Mouse (Mus musculus) CH12.LX (cell line): Measurements from ENCODE around the gene Itpr3. TPM values are rescaled to one million over a fixed set of nuclear protein-coding genes. Genes with fewer than 3 reads are reported as not detected.

Experiments used
- DNase-seq: peaks from one replicate; pipeline ENCODE4 v3.0.0-alpha.2; 2013; ENCODE audit errors: extremely low read depth
- H3K27ac ChIP-seq: 2 replicates; pipeline ENCODE4 v1.5.1; 2012; ENCODE audit warnings: low read depth, mild to moderate bottlenecking, control low read depth, moderate library complexity; ENCODE audit not compliant: insufficient read depth
- H3K27me3 ChIP-seq: replicated peaks from 2 replicates; pipeline ENCODE3; 2012; ENCODE audit warnings: inconsistent platforms
- H3K36me3 ChIP-seq, 2 experiments: replicated peaks in 1 of 2; 2 replicates each; pipeline versions ENCODE3 to v1.6.1; 2012; ENCODE audit warnings: inconsistent platforms in 1 of 2, low read length in 1 of 2, mild to moderate bottlenecking in 1 of 2, mixed read lengths in 1 of 2, moderate library complexity in 1 of 2; ENCODE audit not compliant: control insufficient read depth in 1 of 2, insufficient read depth in 1 of 2
- H3K4me1 ChIP-seq, 2 experiments: 2 replicates each; pipeline ENCODE4 v1.6.1; 2012; ENCODE audit warnings: inconsistent platforms in 1 of 2, moderate library complexity in 1 of 2; ENCODE audit not compliant: insufficient read depth in 2 of 2, control insufficient read depth in 1 of 2
- H3K4me2 ChIP-seq: 2 replicates; pipeline ENCODE4 v1.6.1; 2012; ENCODE audit warnings: low read depth, mild to moderate bottlenecking, control low read depth; ENCODE audit not compliant: poor library complexity, insufficient read depth, severe bottlenecking
- H3K4me3 ChIP-seq, 3 experiments: fragments of 150-350 bp in 1 of 3; sonication (generic) in 1 of 3; replicated peaks in 1 of 3; 2 replicates each; pipeline versions ENCODE3 to v1.5.1; 2011 to 2012; ENCODE audit warnings: low read depth in 2 of 3, low read length in 2 of 3, mild to moderate bottlenecking in 2 of 3, moderate library complexity in 2 of 3, control low read depth in 1 of 3, improper control_type of control experiment in 1 of 3, inconsistent platforms in 1 of 3, mixed read lengths in 1 of 3; ENCODE audit not compliant: poor library complexity in 1 of 3
- H3K79me2 ChIP-seq: replicated peaks from 2 replicates; pipeline ENCODE4 v1.6.1; 2012; ENCODE audit warnings: mild to moderate bottlenecking, moderate library complexity; ENCODE audit not compliant: control insufficient read depth, poor library complexity, insufficient read depth, severe bottlenecking; ENCODE audit errors: extremely low read depth
- H3K9ac ChIP-seq: 2 replicates; pipeline ENCODE4 v1.6.1; 2012; ENCODE audit warnings: low read depth, mild to moderate bottlenecking, control low read depth, moderate library complexity; ENCODE audit not compliant: insufficient read depth
- H3K9me3 ChIP-seq: replicated peaks from 2 replicates; pipeline ENCODE3; 2012; ENCODE audit warnings: low read length, inconsistent platforms, mixed read lengths
- CTCF ChIP-seq, 2 experiments: IDR thresholded peaks in 1 of 2; conservative IDR thresholded peaks in 1 of 2; 2 replicates each; pipeline ENCODE4 v1.5.1; 2011 to 2012; ENCODE audit warnings: low read depth in 2 of 2, low read length in 2 of 2, improper control_type of control experiment in 1 of 2, inconsistent platforms in 1 of 2, mild to moderate bottlenecking in 1 of 2, moderate library complexity in 1 of 2
- ELF1 ChIP-seq: IDR thresholded peaks from 2 replicates; pipeline ENCODE4 v1.6.1; 2014; ENCODE audit warnings: low read depth, mild to moderate bottlenecking, inconsistent platforms, low read length, improper control_type of control experiment
- ETS1 ChIP-seq: conservative IDR thresholded peaks from 2 replicates; pipeline ENCODE4 v1.6.1; 2012; ENCODE audit warnings: low read depth, mild to moderate bottlenecking, inconsistent platforms, low read length, improper control_type of control experiment, moderate library complexity
- GABPA ChIP-seq: IDR thresholded peaks from 2 replicates; pipeline ENCODE4 v1.6.1; 2012; ENCODE audit warnings: low read depth, low read length, improper control_type of control experiment, inconsistent platforms; ENCODE audit not compliant: insufficient replicate concordance
- HCFC1 ChIP-seq: IDR thresholded peaks from 2 replicates; pipeline ENCODE4 v1.6.1; 2012; ENCODE audit warnings: low read depth, mild to moderate bottlenecking, inconsistent platforms, low read length, improper control_type of control experiment
- IRF4 ChIP-seq: IDR thresholded peaks from 2 replicates; pipeline ENCODE4 v1.6.1; 2014; ENCODE audit warnings: low read depth, mild to moderate bottlenecking, inconsistent platforms, low read length, improper control_type of control experiment
- KAT2A ChIP-seq: IDR thresholded peaks from 2 replicates; pipeline ENCODE4 v1.6.1; 2012; ENCODE audit warnings: low read length, improper control_type of control experiment, inconsistent platforms; ENCODE audit not compliant: insufficient replicate concordance
- MAFK ChIP-seq: IDR thresholded peaks from 2 replicates; pipeline ENCODE4 v1.6.1; 2011; ENCODE audit warnings: low read length, improper control_type of control experiment; ENCODE audit not compliant: insufficient replicate concordance
- MEF2A ChIP-seq: IDR thresholded peaks from 2 replicates; pipeline ENCODE4 v1.6.1; 2014; ENCODE audit warnings: low read depth, mild to moderate bottlenecking, inconsistent platforms, low read length, improper control_type of control experiment, borderline replicate concordance
- PAX5 ChIP-seq: IDR thresholded peaks from 2 replicates; pipeline ENCODE4 v1.6.1; 2012; ENCODE audit warnings: low read length, inconsistent platforms, mixed read lengths
- RAD21 ChIP-seq: IDR thresholded peaks from 2 replicates; pipeline ENCODE4 v1.6.1; 2011; ENCODE audit warnings: low read depth, mild to moderate bottlenecking, low read length, improper control_type of control experiment, moderate library complexity
- RCOR1 ChIP-seq: conservative IDR thresholded peaks from 2 replicates; pipeline ENCODE4 v1.6.1; 2012; ENCODE audit warnings: low read depth, mild to moderate bottlenecking, inconsistent platforms, low read length, improper control_type of control experiment
- TBP ChIP-seq: conservative IDR thresholded peaks from 2 replicates; pipeline ENCODE4 v1.6.1; 2011; ENCODE audit warnings: low read depth, low read length, improper control_type of control experiment
- UBTF ChIP-seq: IDR thresholded peaks from 2 replicates; pipeline ENCODE4 v1.6.1; 2012; ENCODE audit warnings: low read depth, mild to moderate bottlenecking, inconsistent platforms, low read length, improper control_type of control experiment, moderate library complexity
- USF2 ChIP-seq: conservative IDR thresholded peaks from 2 replicates; pipeline ENCODE4 v1.6.1; 2011; ENCODE audit warnings: low read depth, low read length, improper control_type of control experiment
- dilution Hi-C: fragments of 300-500 bp; cut with MboI; formaldehyde crosslinking; loops from 2 replicates; pipeline ENCODE4 v1.14.3; 2020; ENCODE audit warnings: low sequenced_read_pairs; ENCODE audit not compliant: extremely low pct_unique_long_range_greater_than_20kb, extremely low pct_ligation_motif_present
- in situ Hi-C: fragments of 300-500 bp; cut with MboI; formaldehyde crosslinking; loops from 3 replicates; pipeline ENCODE4 v1.14.3; 2019; ENCODE audit warnings: low sequenced_read_pairs, low pct_ligation_motif_present, low pct_unique_long_range_greater_than_20kb, mixed read lengths
- polyA plus RNA-seq: library from polyadenylated mRNA; unstranded; fragments of >175 nt; gene quantifications from 2 replicates; pipeline ENCODE4 v1.2.1, GENCODE M21; 2012; ENCODE audit warnings: low read depth; ENCODE audit not compliant: insufficient read length
- total RNA-seq, 2 experiments: library from RNA; depleted of rRNA; stranded (reverse); fragments of 300-350 nt in 1 of 2; fragments of >200 nt in 1 of 2; gene quantifications; 2 replicates each; pipeline ENCODE4 v1.2.3; 2012 to 2014

Itpr3 gene
- total and polyA plus RNA-seq, 3 experiments = 2.5 to 11.3 (median 9.5) TPM

- Histone ChIP-seq H3K36me3 (peaks cover 0 to 1% of the 10 kb centered on the region in 2 experiments), H3K27me3 (no peaks in the 10 kb centered on the region), H3K4me3 (peak overlapping the region; percentile 62 to 70 (median 65)), H3K4me1 (peaks cover 6 to 42% of the 10 kb centered on the region in 2 experiments; a peak in 3 of 4 replicates), H3K79me2 (no peaks in the 10 kb centered on the region), H3K9ac (peak overlapping the region; percentile 10), H3K27ac (peak overlapping the region; percentile 1; the same call in 1 of the 2 replicates), H3K9me3 (peaks cover 2% of the 10 kb centered on the region), H3K4me2 (peak overlapping the region; percentile 83)
- TF ChIP-seq MAFK (no peak), ETS1 (no peak), USF2 (no peak), GABPA (no peak), ELF1 (no peak), RAD21 (no peak), PAX5 (no peak), RCOR1 (0 out of 2 replicates have a peak, but pooled peaks have one; percentile 26), MEF2A (no peak), IRF4 (no peak), UBTF (0 out of 2 replicates have a peak, but pooled peaks have one; percentile 9)
- DNase-seq = no peak
- dilution Hi-C loops (no loop called here), in situ Hi-C loops (no loop called here)
Observed at GRCm38 (mm10) chr17:27057517-27058055, 482 bp downstream of the Itpr3 start.

- Histone ChIP-seq H3K79me2 (no peaks in the 10 kb centered on the region), H3K4me3 (no peak overlapping the region), H3K4me1 (peaks cover 25 to 74% of the 10 kb centered on the region in 2 experiments), H3K9me3 (peaks cover 2% of the 10 kb centered on the region), H3K9ac (no peak overlapping the region), H3K4me2 (no peak overlapping the region), H3K27me3 (no peaks in the 10 kb centered on the region), H3K27ac (no peak overlapping the region), H3K36me3 (peaks cover 0 to 2% of the 10 kb centered on the region in 2 experiments)
- TF ChIP-seq MEF2A (no peak), HCFC1 (no peak), CTCF (conservative IDR thresholded peaks at IDR 0.05 in 1 of 2, IDR thresholded peaks at IDR 0.05 in 1 of 2; ENCODE audit: low read depth in 2 of 2, low read length in 2 of 2) (no peak), KAT2A (no peak), TBP (no peak), GABPA (no peak)
- DNase-seq = no peak
- dilution Hi-C loops (no loop called here), in situ Hi-C loops (no loop called here)
Observed at GRCm38 (mm10) chr17:27060698-27061097, 3.6 kb downstream of the Itpr3 start.
